Mouse (Mus musculus): Measurements from ENCODE around the gene Col6a1. TPM values are rescaled to one million over a fixed set of nuclear protein-coding genes. Genes with fewer than 3 reads are reported as not detected.

The Col6a1 gene
- polyA plus RNA-seq, 1 experiment, result 47.4 TPM

DNA sequence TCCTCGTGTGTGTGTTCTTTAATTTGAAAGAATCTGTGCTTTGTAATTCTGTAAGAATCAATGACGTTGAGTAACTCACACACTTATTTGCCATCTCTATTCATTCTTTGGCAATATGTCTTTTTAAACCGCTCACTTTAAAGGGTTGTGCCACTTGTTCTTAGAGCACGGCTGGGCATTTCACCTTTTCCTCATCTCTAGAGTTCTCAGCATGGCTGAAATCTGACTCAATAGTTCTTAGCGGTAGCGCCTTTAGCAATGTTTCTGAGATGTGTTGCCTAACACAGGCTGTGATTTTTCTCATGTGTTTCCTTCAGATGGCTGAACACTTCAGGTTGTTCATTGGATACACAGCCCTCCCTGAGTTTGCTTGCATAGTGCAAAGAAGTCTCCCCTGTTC lies 51.4 kb downstream of the Col6a1 start:
- DNase-seq (ENCODE audit: low read depth), result no peak
- TF ChIP-seq CTCF (IDR thresholded peaks at IDR 0.05; ENCODE audit: borderline replicate concordance, extremely low read depth, insufficient read depth, insufficient read length), result no peak
- no peak for TF ChIP-seq POLR2A (IDR thresholded peaks at IDR 0.05; ENCODE audit: borderline replicate concordance, extremely low read depth, insufficient read depth, insufficient read length, poor library complexity, severe bottlenecking)

DNA sequence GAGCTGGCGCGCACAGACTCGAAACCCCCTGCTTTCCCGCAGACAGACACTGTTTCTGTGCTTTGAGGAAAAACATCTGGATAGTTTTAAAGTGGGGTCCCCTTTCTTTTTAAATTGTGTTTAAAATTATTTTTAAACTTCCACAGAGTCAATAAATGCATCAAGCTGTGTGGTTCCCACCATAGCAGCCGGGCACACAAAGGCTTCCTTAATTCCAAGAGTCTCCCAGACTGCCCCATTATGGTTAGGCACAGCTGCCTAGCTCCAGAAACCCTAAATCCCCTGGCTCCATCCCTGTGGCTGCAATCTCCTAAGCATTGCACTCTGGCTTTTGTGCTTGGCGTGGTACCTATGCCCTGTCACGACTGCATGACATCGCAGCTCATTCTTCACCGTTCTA lies 54.0 kb downstream of the Col6a1 start:
- TF ChIP-seq POLR2A (IDR thresholded peaks at IDR 0.05; ENCODE audit: borderline replicate concordance, extremely low read depth, insufficient read depth, insufficient read length, poor library complexity, severe bottlenecking) (no peak), CTCF (IDR thresholded peaks at IDR 0.05; ENCODE audit: borderline replicate concordance, extremely low read depth, insufficient read depth, insufficient read length) (no peak)
- DNase-seq (ENCODE audit: low read depth), result no peak

DNA sequence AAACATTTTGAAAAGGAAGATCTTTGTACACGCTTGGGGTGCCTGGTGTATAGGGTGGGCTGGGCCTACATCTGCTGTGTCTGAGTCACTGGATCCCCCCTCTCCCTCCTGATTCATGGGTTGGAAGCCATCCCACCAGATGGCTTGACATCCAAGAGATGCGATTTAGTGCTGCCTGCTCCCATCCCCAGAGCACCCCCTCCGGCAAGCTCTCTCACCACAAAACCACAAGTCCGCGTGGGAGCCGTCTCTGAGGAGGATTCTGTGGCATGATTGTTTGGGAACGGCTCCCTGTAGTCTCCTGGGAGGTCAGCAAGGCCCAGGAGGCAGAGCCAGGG lies 57.1 kb downstream of the Col6a1 start:
- TF ChIP-seq CTCF (IDR thresholded peaks at IDR 0.05; ENCODE audit: borderline replicate concordance, extremely low read depth, insufficient read depth, insufficient read length), result no peak
- TF ChIP-seq POLR2A (IDR thresholded peaks at IDR 0.05; ENCODE audit: borderline replicate concordance, extremely low read depth, insufficient read depth, insufficient read length, poor library complexity, severe bottlenecking), result no peak
- peak; percentile 36 for DNase-seq (ENCODE audit: low read depth)

DNA sequence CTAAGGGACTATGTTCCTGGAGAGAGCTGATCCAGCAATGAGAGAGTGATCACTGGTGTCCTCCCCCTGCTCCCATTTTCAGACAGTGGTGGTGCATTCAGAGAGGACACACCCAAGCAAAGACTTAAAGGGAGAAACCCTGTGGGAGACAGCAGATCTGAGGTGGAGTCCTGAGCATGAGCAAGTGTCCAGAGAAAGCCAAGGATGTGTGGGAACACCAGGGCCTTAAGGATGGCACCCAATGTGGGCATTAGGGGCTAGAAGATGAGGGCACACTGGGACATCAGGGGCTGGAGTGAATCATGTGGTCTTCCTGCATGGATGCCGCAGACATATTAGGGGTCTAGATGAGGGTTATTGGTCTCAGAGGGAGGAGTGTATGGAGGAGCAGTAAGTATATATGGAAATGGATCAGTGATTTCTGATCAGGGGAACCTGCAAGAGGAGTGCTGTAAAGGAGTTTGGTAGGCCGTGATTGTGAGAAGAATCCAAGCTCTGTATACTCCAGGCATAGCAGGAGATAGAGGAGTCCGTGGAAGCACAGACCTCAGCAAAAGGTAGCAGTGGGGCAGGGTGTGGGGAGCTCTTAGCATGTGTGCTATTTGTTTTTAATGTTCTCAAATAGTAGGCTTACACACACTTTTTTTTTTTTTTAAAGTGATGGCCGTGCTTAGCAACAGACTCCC lies 57.6 kb downstream of the Col6a1 start:
- DNase-seq (ENCODE audit: low read depth), result no peak
- TF ChIP-seq CTCF (IDR thresholded peaks at IDR 0.05; ENCODE audit: borderline replicate concordance, extremely low read depth, insufficient read depth, insufficient read length) (no peak), POLR2A (IDR thresholded peaks at IDR 0.05; ENCODE audit: borderline replicate concordance, extremely low read depth, insufficient read depth, insufficient read length, poor library complexity, severe bottlenecking) (no peak)

DNA sequence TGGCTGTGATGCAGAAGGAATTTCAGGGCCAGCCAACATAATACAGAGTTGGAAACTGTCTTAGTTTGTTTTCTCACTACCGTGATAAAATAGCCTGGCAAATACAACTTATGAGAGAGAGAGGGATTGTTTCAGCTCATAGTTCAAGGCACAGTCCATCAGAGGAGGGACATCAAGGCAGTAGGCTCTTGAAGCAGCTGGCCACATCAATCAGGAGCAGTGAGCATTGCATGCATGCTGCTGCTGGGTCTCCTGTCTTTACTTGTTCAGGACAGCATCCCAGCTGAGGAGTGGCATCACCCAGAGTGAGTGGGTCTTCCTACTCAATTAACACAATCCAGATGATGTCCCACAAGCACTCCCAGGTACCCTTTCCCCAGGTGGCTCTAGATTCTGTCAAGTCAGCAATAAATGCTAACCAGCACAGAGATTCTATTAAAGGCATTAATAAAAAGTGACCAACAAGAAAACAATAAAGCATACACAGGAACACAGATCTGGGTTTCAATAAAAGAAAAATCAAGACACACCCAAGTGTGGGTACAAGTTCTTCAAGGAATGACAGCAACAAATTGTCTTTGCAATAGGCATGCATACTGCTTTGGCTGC lies 58.7 kb downstream of the Col6a1 start:
- DNase-seq (ENCODE audit: low read depth), result no peak
- no peak for TF ChIP-seq POLR2A (IDR thresholded peaks at IDR 0.05; ENCODE audit: borderline replicate concordance, extremely low read depth, insufficient read depth, insufficient read length, poor library complexity, severe bottlenecking)
- no peak for TF ChIP-seq CTCF (IDR thresholded peaks at IDR 0.05; ENCODE audit: borderline replicate concordance, extremely low read depth, insufficient read depth, insufficient read length)

DNA sequence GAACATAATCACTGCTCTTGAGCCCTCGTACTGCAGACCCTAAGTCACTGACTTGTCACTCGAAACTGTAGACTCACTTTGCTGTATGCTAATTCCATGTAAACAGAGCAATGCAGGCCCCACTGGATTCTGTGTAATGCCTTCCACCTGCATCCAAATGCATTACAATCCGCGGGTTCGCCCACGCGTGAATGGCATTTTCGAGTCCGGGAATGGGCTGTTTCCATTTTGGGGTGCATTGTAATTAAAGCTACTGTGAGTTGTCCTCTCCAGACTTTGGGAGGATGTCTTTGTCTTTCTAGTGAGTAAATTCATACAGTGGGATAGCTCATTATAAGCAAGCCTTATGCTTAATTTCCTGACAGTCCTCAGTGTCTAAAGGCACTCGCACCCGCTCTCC lies 60.4 kb downstream of the Col6a1 start:
- TF ChIP-seq POLR2A (IDR thresholded peaks at IDR 0.05; ENCODE audit: borderline replicate concordance, extremely low read depth, insufficient read depth, insufficient read length, poor library complexity, severe bottlenecking) (no peak), CTCF (IDR thresholded peaks at IDR 0.05; ENCODE audit: borderline replicate concordance, extremely low read depth, insufficient read depth, insufficient read length) (no peak)
- DNase-seq (ENCODE audit: low read depth), result no peak

DNA sequence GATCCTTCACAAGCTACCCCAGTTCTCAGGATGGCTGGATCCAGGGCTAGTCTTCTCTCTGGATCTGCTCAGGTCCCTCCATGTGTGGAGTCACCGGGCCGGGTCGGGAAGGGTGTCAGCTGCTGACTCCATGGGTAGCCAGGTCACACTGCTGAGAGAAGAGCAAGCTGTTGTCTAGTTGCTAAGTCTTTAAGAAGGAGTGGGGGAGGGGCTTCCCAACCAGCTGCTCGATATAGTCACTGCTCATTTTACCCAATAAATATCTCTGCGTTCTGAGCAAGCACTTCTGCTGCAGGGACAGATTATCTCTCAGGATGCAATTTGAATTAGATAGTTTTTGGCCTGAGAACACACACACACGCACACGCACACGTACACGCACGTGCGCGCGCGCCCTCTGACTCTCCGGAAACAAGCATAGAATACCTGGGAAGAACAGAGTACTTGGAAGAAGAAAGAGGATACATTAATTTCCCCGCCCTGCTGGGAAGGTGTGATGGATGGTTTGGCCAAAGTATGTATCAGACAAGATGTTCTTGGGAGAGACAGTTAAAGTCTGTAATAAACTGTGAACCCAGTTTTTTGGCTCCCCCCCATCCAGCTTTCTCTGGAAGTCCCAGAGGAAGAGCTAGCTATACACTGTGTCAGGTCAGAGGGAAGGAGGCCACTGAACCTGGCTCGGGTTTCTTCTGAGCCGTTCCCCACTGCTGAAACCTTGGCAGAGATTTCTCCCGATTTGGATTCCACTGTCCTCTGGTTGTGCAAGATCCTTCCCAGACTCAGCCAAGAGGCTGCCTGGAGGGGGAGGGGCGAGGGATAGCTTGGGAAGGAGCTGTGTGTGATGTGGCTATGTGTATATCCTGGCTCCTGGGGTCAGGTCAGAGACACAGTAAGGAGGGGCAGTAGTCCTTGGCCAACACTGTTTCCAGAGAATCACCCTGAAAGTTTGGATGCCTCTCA lies 61.5 kb downstream of the Col6a1 start:
- no peak for TF ChIP-seq CTCF (IDR thresholded peaks at IDR 0.05; ENCODE audit: borderline replicate concordance, extremely low read depth, insufficient read depth, insufficient read length)
- TF ChIP-seq POLR2A (IDR thresholded peaks at IDR 0.05; ENCODE audit: borderline replicate concordance, extremely low read depth, insufficient read depth, insufficient read length, poor library complexity, severe bottlenecking), result no peak

More for the DNA sequence above, 61.5 kb downstream of the Col6a1 start:
- no peak for DNase-seq (ENCODE audit: low read depth)

Other genes starting within 250 kb of the Col6a1 start
- gene Lss, start 194.6 kb downstream of the Col6a1 start, polyA plus RNA-seq (2012; rRNA removed), result 51.4 and 57.8 TPM in 2 replicates
- 0.36 and 0.39 TPM in 2 replicates for gene Spatc1l, start 163.9 kb downstream of the Col6a1 start, polyA plus RNA-seq (2012; rRNA removed)
- 0.03 and 0.04 TPM in 2 replicates for gene Ftcd, start 150.5 kb downstream of the Col6a1 start, polyA plus RNA-seq (2012; rRNA removed)
- 28.1 and 49.8 TPM in 2 replicates for gene Col6a2, start 102.5 kb downstream of the Col6a1 start, polyA plus RNA-seq (2012; rRNA removed)
- 24.4 and 39.0 TPM in 2 replicates for gene Pcbp3, start 235.7 kb upstream of the Col6a1 start, polyA plus RNA-seq (2012; rRNA removed)